Mouse (Mus musculus) limb, embryonic 15.5 days (tissue): ENCODE results near the gene Tesc. TPM values are rescaled to one million over a fixed set of nuclear protein-coding genes. Genes with fewer than 3 reads are reported as not detected.
A peak's percentile ranks its signal among the peaks of the same experiment; 100 is the strongest.

Experiments used
- ATAC-seq: fragments of 200-750 bp; cut with Nextera tagmentation; 2 replicates; pipeline ENCODE4 v1.8.0; 2017; ENCODE audit warnings: low read depth, moderate TSS enrichment; ENCODE audit not compliant: insufficient number of reproducible peaks, low FRiP score, low TSS enrichment
- H3K27ac ChIP-seq: fragments of 300-500 bp; sonication (generic); 2 replicates; pipeline ENCODE4 v1.5.1; 2015; ENCODE audit warnings: moderate library complexity, mild to moderate bottlenecking, inconsistent platforms
- H3K27me3 ChIP-seq: fragments of 300-500 bp; sonication (generic); 2 replicates; pipeline ENCODE4 v1.6.1; 2015; ENCODE audit warnings: inconsistent platforms
- H3K36me3 ChIP-seq: fragments of 300-500 bp; sonication (generic); 2 replicates; pipeline ENCODE4 v1.6.1; 2015; ENCODE audit warnings: inconsistent platforms
- H3K4me1 ChIP-seq: fragments of 300-500 bp; sonication (generic); 2 replicates; pipeline ENCODE4 v1.6.1; 2015; ENCODE audit warnings: inconsistent platforms
- H3K4me2 ChIP-seq: fragments of 300-500 bp; sonication (generic); 2 replicates; pipeline ENCODE4 v1.6.1; 2015; ENCODE audit warnings: mild to moderate bottlenecking, inconsistent platforms
- H3K4me3 ChIP-seq: fragments of 300-500 bp; sonication (generic); 2 replicates; pipeline ENCODE4 v1.5.1; 2015; ENCODE audit warnings: mild to moderate bottlenecking, inconsistent platforms
- H3K9ac ChIP-seq: fragments of 300-500 bp; sonication (generic); 2 replicates; pipeline ENCODE4 v1.6.1; 2015; ENCODE audit warnings: inconsistent platforms
- H3K9me3 ChIP-seq: fragments of 300-500 bp; sonication (generic); 2 replicates; pipeline ENCODE4 v1.6.1; 2016; ENCODE audit warnings: inconsistent platforms
- WGBS: fragments of 180-500 bp; shearing (Covaris S2); methylation state at CpG from one replicate; pipeline ENCODE4 v1.1.7; 2015; 5-methylcytosine and 5-hydroxymethylcytosine counted together
- polyA plus RNA-seq: library from polyadenylated mRNA; unstranded; fragments of >200 nt; fragmentation: Nextera tagmentation; extraction: Ambion mirVana; gene quantifications from 2 replicates; pipeline ENCODE4 v1.2.1, GENCODE M21; 2015

The Tesc gene
- polyA plus RNA-seq, 1 experiment from 2014 or later: 27.2 TPM

DNA sequence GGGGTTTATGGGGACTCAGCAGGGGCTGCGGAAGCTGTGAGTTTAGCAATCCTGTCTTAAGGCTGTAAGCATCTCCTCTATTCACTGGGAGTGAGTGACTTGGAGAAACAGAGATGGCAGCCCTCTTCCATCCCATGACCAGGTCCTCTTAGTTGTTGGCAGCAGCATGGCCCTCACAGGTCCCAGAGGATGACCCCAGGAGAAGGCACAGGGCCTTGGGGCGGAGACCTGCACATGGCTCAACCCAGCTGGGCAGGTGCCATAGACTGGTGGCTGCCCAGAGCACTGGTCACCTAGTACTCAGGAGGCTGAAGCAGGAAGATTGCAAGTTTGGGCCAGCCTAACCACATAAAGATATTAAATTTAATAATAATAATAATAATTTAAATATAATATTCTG, 11.9 kb upstream of the Tesc start:
- no peak overlapping the region for H3K27ac ChIP-seq
- H3K27me3 ChIP-seq: no peaks in the 10 kb centered on the region
- 76% methylated on average over 2 of the region's 2 CpGs for WGBS
- H3K9ac ChIP-seq: no peak overlapping the region
- no peaks in the 10 kb centered on the region for H3K9me3 ChIP-seq
- no peak overlapping the region for H3K4me3 ChIP-seq
- no peak overlapping the region for H3K4me2 ChIP-seq
- peaks cover 9% of the 10 kb centered on the region; the same call in 1 of the 2 replicates for H3K4me1 ChIP-seq
- no peak for ATAC-seq
- no peaks in the 10 kb centered on the region for H3K36me3 ChIP-seq

DNA sequence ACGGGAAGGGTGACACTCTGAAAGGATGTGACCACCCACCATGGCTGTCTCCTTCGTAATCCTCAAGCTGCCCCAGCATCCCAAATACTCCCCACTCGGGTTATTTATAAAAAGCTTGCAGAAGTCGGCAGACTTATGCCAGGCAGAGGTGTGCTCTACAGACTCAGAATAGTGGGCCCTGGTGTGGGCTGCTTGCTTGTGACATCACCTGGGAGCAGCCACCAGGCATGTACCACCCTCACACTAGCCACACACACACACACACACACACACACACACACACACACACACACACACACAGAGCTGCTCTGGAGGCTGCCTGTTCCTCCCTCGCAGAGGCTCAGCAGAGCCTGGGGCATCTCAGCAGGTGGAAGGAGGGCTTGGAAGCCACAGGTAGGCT, 10.0 kb upstream of the Tesc start:
- H3K4me1 ChIP-seq: peaks cover 7% of the 10 kb centered on the region; the same call in 1 of the 2 replicates
- no peak overlapping the region for H3K27ac ChIP-seq
- ATAC-seq: no peak
- no peaks in the 10 kb centered on the region for H3K27me3 ChIP-seq
- no peaks in the 10 kb centered on the region for H3K36me3 ChIP-seq
- WGBS: 51% methylated on average over 5 of the region's 5 CpGs
- no peak overlapping the region for H3K9ac ChIP-seq
- no peak overlapping the region for H3K4me3 ChIP-seq
- H3K4me2 ChIP-seq: no peak overlapping the region
- H3K9me3 ChIP-seq: no peaks in the 10 kb centered on the region

DNA sequence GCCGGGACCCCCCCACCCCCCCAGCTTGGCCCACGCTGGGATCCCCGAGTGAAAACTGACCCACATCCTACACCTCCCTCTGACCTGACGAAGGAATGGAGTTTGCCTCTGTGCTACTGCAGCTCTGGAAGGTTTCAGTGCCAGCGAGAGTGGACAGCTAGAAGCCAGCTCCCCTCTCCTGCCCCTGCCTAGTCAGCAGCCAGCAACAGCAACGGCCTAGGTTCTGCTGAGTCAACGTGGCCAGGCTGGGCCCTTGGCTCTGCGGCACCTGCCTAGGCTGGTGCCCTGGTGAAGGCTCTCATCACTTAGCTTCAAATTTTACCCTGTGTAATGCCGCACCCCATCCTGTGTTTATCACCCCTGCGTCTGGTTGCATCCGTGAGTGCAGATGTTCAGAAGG, 7.6 kb upstream of the Tesc start:
- H3K4me3 ChIP-seq: no peak overlapping the region
- no peaks in the 10 kb centered on the region for H3K36me3 ChIP-seq
- H3K4me2 ChIP-seq: no peak overlapping the region
- H3K27me3 ChIP-seq: no peaks in the 10 kb centered on the region
- H3K9me3 ChIP-seq: no peaks in the 10 kb centered on the region
- H3K4me1 ChIP-seq: peaks cover 4% of the 10 kb centered on the region; the same call in 1 of the 2 replicates
- H3K27ac ChIP-seq: no peak overlapping the region
- H3K9ac ChIP-seq: no peak overlapping the region
- 53% methylated on average over 11 of the region's 11 CpGs for WGBS
- ATAC-seq: no peak

DNA sequence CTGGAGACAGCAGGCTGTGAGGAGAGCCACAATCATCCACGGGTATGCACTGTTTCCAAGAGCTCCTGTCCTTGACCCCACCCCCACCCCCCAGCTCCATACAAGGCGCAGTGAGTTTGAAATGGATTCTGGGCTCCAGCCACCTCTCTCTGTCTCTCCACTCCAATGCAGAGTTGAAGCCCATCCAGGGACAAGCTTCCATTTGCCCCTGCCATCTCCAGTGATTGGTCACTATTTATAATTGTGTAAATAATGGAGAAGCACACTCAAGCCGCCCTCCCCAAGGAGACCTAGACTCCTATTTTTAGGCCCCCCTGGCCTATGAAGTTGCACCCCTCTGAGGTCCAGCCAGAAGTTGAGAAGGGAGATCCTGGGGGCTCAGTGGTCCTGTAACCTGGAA, 4.5 kb upstream of the Tesc start:
- Histone ChIP-seq H3K27me3 (peaks cover 29% of the 10 kb centered on the region), H3K36me3 (no peaks in the 10 kb centered on the region), H3K4me3 (no peak overlapping the region), H3K27ac (no peak overlapping the region), H3K9me3 (no peaks in the 10 kb centered on the region), H3K4me2 (no peak overlapping the region), H3K4me1 (peaks cover 20% of the 10 kb centered on the region), H3K9ac (no peak overlapping the region)
- ATAC-seq: no peak
- WGBS: 90% methylated on average over 3 of the region's 3 CpGs

DNA sequence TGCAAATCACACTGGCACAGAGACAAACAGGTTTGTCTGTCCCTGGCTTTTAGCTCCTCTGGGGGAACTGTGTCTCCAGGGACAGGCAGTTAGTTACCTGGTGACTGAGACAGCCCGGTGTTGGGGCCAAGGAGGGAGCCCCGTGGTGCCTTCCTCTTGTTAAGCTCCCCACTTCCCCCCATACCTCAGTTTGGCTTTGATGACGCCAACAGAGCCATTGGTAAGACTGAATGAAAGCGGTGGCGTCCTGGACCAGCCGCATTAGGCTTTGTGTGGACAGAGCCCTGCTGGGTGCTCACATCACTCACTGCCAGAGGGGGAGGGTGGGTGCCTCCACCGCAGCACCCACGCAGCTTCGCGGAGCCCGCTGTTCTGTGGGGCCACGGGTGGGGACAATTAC, 1.7 kb upstream of the Tesc start:
- Histone ChIP-seq H3K27me3 (peaks cover 57% of the 10 kb centered on the region), H3K9ac (no peak overlapping the region), H3K4me3 (no peak overlapping the region), H3K4me2 (no peak overlapping the region), H3K27ac (no peak overlapping the region), H3K9me3 (no peaks in the 10 kb centered on the region), H3K36me3 (no peaks in the 10 kb centered on the region), H3K4me1 (peaks cover 38% of the 10 kb centered on the region)
- 8% methylated on average over 12 of the region's 12 CpGs for WGBS
- ATAC-seq: no peak

DNA sequence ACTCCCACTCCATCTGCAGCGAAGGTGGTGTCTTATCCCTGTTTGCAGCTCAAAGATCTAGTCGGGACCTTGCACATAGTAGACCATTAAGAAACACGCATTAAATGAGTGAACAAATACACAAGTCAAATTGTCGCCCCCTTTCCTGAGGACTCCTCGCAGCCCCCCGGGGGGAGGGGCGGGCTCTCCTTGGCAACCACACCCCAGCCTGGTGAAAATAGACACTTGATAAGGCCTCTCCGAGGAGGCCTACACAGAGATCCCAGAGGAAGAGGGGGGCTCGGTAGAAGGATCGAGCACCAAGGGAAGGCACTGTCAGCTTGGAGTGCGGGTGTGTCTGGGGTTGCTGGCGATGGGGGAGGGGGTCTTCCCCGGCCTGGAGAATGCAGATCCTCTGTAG, 1.2 kb upstream of the Tesc start:
- Histone ChIP-seq H3K4me3 (no peak overlapping the region), H3K4me2 (0 out of 2 replicates have a peak overlapping the region, but pooled peaks have one; percentile 100), H3K9ac (no peak overlapping the region), H3K9me3 (no peaks in the 10 kb centered on the region), H3K27me3 (peaks cover 62% of the 10 kb centered on the region), H3K4me1 (peaks cover 42% of the 10 kb centered on the region), H3K36me3 (no peaks in the 10 kb centered on the region), H3K27ac (no peak overlapping the region)
- no peak for ATAC-seq
- 3% methylated on average over 13 of the region's 13 CpGs for WGBS

DNA sequence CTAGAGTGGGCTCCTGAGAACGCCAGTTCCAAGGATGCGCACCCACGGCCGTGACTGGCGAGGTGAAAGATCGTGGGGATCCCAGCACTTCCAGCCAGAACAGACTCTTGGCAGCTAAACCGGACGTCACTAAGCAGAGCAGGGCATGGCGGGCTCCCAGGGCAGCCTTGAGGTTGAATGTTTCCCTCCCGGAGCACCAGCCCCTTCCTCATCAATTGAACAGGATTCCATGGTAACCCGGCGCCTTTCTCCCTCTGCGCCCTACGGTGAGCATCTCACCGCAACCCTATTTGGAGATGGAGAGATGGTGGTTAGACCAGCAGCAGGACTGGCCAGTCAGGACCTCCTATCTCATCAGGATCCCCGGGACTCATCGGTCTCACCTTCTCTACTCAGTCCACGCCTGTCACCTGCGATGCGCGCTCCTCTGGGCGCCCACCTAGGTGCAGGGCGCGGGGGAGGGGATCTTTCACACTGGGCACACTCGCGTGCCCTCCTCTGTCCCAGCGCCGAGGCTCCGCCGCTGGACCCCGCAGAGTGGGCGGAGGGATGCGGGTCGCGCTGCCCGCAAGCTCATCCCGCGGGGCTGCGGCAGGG, 344 bp upstream of the Tesc start:
- WGBS: 1% methylated on average over 39 of the region's 39 CpGs
- peaks cover 44% of the 10 kb centered on the region for H3K4me1 ChIP-seq
- H3K4me2 ChIP-seq: peak overlapping the region; percentile 100
- H3K27me3 ChIP-seq: peaks cover 64% of the 10 kb centered on the region
- no peak overlapping the region for H3K9ac ChIP-seq
- no peaks in the 10 kb centered on the region for H3K9me3 ChIP-seq
- H3K4me3 ChIP-seq: peak overlapping the region; percentile 60
- no peak overlapping the region for H3K27ac ChIP-seq
- H3K36me3 ChIP-seq: no peaks in the 10 kb centered on the region
- no peak for ATAC-seq

DNA sequence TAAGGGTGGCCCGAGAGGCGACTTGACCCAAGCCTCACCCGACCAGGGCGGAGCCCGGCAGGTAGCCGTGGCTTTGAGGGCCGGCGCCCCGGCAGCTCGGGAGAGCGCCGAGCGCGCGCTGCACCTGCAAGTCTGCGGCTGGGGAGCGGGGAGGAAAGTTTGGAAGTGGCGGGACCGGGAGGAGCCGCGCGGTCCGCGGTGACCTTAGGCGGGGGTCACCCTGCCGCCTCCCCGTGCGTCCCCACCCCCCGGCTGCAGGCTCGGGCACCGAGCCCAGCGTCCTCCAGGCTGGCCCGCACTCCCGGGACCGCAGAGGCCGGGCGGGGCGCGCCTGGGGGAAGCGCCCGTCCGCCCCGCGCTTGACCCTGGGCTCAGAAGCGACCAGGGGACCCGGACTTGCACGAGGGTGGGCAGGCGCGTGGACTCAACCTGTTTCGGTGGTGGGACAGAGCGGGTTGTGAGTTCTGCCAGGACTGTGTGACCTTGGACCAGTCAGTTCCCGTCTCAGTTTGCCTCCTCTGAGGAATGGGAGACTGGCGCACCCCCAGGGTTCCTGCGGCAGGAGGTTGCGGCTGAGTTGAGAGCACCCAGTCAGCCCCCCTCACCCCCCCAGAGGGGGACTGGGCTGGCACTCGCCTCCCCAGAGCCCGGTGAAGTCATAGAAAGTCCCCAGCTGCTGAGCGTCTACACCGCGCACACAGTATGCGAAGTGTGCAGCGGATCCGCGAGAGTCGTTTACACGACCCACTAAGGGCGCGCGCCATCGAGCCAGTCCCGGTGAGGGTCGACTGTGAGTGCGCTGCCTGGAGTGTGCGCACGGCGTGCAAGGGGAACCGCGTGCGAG, 870 bp downstream of the Tesc start:
- H3K4me1 ChIP-seq: peaks cover 44% of the 10 kb centered on the region
- 1% methylated on average over 78 of the region's 79 CpGs for WGBS
- H3K4me3 ChIP-seq: peak overlapping the region; percentile 60
- ATAC-seq: no peak
- H3K27ac ChIP-seq: no peak overlapping the region
- H3K4me2 ChIP-seq: peak overlapping the region; percentile 100
- H3K9ac ChIP-seq: 0 out of 2 replicates have a peak overlapping the region, but pooled peaks have one; percentile 32
- H3K9me3 ChIP-seq: no peaks in the 10 kb centered on the region
- H3K36me3 ChIP-seq: no peaks in the 10 kb centered on the region
- peaks cover 64% of the 10 kb centered on the region for H3K27me3 ChIP-seq

DNA sequence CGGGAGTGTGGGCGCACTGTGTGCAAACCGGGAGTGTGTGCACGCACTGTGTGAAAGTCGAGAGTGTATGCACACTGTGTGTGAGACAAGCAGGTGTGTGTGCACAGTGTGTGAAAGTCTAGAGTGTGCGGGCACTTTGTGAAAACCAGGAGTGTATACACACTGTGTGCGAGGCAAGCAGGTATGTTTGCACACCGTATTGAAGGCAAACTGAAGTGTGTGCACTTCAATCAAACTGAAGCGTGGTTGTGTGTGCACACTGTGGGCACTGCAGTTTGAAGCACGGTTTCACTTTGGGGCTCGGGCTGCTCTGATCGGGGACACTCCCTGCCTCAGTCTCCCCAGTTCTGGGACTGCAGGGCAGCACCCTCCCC, 1.5 kb downstream of the Tesc start:
- Histone ChIP-seq H3K9me3 (no peaks in the 10 kb centered on the region), H3K4me3 (peak overlapping the region; percentile 60), H3K4me1 (peaks cover 44% of the 10 kb centered on the region), H3K27me3 (peaks cover 64% of the 10 kb centered on the region), H3K36me3 (no peaks in the 10 kb centered on the region), H3K27ac (no peak overlapping the region), H3K9ac (no peak overlapping the region), H3K4me2 (peak overlapping the region; percentile 100)
- no peak for ATAC-seq
- WGBS: 8% methylated on average over 12 of the region's 12 CpGs

DNA sequence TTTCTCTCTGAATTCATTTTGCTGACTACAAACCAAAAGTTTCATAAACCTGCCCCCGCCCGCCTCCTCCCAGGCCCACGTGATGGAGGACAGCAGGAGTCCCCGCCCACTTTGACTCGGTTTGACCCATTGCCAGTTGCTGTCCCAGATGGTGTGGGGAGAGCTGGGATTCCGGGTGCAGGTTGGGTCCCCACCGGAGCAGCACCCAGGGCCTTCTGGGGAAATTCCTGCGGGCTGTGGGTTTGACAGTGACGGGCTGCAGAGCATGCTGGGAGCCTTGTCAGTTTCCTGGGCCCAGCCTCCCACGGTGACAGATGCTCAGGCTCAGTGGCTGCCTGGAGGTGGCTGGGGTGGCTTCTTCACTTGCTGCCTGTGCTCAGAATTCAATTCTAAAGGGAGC, 1.9 kb downstream of the Tesc start:
- no peak overlapping the region for H3K27ac ChIP-seq
- H3K36me3 ChIP-seq: no peaks in the 10 kb centered on the region
- H3K9ac ChIP-seq: no peak overlapping the region
- 6% methylated on average over 10 of the region's 10 CpGs for WGBS
- peaks cover 64% of the 10 kb centered on the region for H3K27me3 ChIP-seq
- no peaks in the 10 kb centered on the region for H3K9me3 ChIP-seq
- ATAC-seq: no peak
- H3K4me2 ChIP-seq: peak overlapping the region; percentile 100
- peak overlapping the region; percentile 60 for H3K4me3 ChIP-seq
- peaks cover 44% of the 10 kb centered on the region for H3K4me1 ChIP-seq

DNA sequence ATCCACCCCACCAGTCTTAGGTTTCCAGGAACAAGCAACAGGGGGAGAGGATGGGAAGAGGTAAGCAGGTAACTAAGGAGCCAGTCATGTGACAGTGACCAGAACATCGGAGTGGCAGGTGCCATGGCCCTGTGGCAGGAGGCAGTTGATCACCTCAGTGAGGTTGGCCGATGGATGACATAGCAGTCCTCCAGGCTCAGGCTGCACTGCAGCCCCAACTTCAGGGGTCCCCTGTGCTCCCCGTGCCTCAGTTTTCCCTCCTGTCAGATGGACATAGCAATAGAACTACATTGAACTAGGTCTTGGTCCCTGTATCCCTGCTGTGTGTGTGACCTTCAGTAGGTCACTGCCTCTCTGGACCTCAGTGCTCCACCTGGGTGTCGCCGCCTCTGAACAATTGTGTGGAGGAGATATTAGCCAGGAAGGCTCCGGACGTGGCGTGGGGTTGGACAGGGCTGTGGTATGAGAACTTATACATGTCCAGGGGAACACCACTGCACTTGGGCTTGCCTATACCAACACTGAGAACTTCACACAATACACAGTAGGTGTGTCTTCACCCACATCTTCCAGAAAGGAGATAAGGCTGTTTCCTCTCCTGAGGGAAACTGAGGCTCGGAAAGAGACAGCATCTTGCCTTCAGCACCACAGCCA, 2.6 kb downstream of the Tesc start:
- no peak overlapping the region for H3K4me2 ChIP-seq
- ATAC-seq: no peak
- H3K9me3 ChIP-seq: no peaks in the 10 kb centered on the region
- no peak overlapping the region for H3K9ac ChIP-seq
- peaks cover 64% of the 10 kb centered on the region for H3K27me3 ChIP-seq
- H3K27ac ChIP-seq: no peak overlapping the region
- WGBS: 88% methylated on average over 9 of the region's 9 CpGs
- peaks cover 44% of the 10 kb centered on the region for H3K4me1 ChIP-seq
- no peak overlapping the region for H3K4me3 ChIP-seq
- H3K36me3 ChIP-seq: no peaks in the 10 kb centered on the region

DNA sequence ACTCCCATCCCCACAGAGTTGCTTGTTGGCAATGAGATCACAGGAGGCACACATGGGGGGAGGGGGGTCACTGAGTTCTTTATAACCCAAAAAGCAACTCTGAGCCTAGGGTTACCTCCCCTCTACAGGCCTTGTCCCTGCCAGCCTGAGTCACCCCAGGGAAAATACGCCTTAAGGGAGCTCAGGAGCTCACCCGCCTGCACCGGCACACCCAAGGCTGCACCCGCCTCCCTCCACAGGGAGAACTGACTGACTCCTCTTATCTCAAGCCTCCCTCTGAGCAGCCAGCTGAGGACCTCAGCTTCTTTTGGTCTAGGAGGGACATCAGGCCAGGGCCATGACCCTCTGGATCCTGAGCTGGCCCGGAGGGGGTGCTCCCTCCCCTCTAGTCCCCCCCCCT, 3.5 kb downstream of the Tesc start:
- Histone ChIP-seq H3K4me2 (no peak overlapping the region), H3K27ac (no peak overlapping the region), H3K27me3 (peaks cover 55% of the 10 kb centered on the region), H3K36me3 (no peaks in the 10 kb centered on the region), H3K9me3 (no peaks in the 10 kb centered on the region), H3K4me3 (no peak overlapping the region), H3K4me1 (peaks cover 43% of the 10 kb centered on the region), H3K9ac (no peak overlapping the region)
- WGBS: 50% methylated on average over 5 of the region's 5 CpGs
- no peak for ATAC-seq
